Mouse (Mus musculus) B cell, adult 2 months (primary cell): ENCODE data around the gene Ptpn21.

Experiments used
- DNase-seq, 2 experiments: peaks; one replicate each; pipeline ENCODE4 v3.0.0; 2022

Gene Ptpn21

GRCm38 (mm10) chr12:98644852-98645251 is 92.4 kb downstream of the Ptpn21 start:
- DNase-seq = no peak

- no peak for DNase-seq
These were observed 108.8 kb downstream of the Ptpn21 start for GRCm38 (mm10) chr12:98628260-98628970.

- DNase-seq = peak; percentile 85 to 87
These were observed 109.6 kb downstream of the Ptpn21 start, which contains the start of gene Spata7 for GRCm38 (mm10) chr12:98627392-98628259. Gene Spata7, plus strand, starts transcription at chr12:98628157.
